Mouse (Mus musculus) liver, embryonic 14.5 days (tissue): ENCODE results near the gene Olfr693.

Experiments used
- CTCF ChIP-seq: IDR thresholded peaks from 2 replicates; pipeline ENCODE4 v1.5.1; 2016; ENCODE audit warnings: antibody characterized with exemption, low read depth, control low read depth
- EP300 ChIP-seq: IDR thresholded peaks from 2 replicates; pipeline ENCODE4 v1.6.1; 2016; ENCODE audit warnings: antibody characterized with exemption, low read depth

DNA sequence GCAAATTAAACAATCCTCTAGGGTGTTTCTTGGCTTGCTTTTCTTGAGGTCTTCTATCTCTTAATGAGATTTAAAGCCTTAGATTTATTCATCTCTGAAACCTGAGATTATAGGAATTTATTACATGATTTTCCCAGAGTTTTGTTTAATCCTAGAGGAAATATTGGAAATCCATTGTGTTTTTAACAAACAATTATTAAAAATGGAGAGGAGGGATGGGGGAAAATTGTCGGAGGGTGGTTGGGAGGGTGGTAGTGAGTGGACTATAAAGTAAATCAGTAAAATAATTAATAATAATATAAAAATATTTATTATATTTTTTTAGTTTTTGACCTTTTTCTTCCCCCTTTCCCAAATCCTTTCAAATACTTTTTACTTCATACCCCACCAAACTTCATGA lies 11.3 kb upstream of the Olfr693 start, which contains the start of gene Olfr694:
- TF ChIP-seq CTCF (no peak), EP300 (no peak)
